Mouse (Mus musculus): Measurements from ENCODE around the gene Tfap2e.

GRCm38 (mm10) chr4:126744831-126745230 is 8.8 kb upstream of the Tfap2e start:
- TF ChIP-seq CTCF (IDR thresholded peaks at IDR 0.05; ENCODE audit: low read depth, low read length) (no peak), POLR2A (IDR thresholded peaks at IDR 0.05; ENCODE audit: insufficient read depth, low read length) (no peak)
